Mouse (Mus musculus) kidney, postnatal 14 days (tissue): ENCODE data around the gene 1600002K03Rik.

Experiments used
- DNase-seq: peaks from one replicate; pipeline ENCODE4 v3.0.0; 2022; ENCODE audit warnings: mixed read lengths

1600002K03Rik gene

GRCm38 (mm10) chr10:80141243-80141642 lies 31.5 kb upstream of the 1600002K03Rik start:
- peak; percentile 98 for DNase-seq

DNA sequence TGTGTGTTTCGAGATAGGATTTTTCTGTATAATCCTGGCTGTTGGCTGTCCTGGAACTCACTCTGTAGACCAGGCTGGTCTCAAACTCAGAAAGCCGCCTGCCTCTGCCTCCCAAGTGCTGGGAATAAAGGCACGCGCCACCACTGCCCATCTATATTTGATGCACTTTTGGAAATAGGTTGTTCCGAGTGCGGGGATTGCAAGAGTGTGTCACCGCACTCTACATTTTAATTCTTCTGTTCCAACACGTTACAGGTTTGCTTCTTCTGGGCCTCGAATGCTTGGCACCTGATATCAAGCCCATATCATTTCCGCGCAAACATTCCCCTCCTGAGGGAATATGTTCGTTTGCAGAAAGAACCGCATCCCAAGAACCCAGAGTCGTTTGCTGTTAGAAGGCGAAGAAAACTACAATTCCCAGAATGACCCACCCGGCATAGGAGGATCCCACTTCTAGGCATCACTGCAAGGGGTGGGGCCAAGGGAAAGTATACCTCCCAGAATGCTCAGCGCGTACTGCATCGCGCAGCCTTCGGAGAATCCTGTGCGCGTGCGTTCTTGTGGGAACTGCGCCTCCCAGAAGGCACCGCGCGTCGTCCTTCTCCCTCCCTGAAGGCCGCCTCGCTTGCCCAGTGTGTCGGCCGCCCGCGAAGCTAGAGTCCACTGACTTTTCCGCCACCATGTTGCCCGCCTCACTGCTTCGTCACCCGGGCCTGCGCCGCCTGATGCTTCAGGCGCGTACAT lies 30.8 kb upstream of the 1600002K03Rik start:
- DNase-seq = peak; percentile 98

DNA sequence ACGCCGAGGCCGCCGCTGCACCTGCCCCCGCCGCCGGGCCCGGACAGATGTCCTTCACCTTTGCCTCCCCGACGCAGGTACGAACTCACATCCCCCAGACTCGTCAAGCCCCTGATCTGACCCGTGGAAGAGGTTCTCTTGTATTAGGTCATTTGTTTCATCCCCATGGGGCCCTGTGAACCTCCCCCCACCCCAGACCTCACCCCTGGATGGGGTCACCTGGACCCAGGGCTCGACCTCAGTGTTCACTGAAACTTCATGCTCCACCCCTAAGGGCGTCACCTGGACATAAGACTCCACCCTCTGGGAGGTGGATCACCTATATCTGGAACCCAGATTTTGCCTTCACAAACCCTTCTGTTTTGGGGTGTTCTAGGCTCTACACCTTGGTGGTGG lies 30.2 kb upstream of the 1600002K03Rik start:
- DNase-seq = peak; percentile 73

- no peak for DNase-seq
Measured at GRCm38 (mm10) chr10:80143664-80144063, 29.1 kb upstream of the 1600002K03Rik start.

- DNase-seq = no peak
Measured at GRCm38 (mm10) chr10:80144159-80144558, 28.6 kb upstream of the 1600002K03Rik start.

DNA sequence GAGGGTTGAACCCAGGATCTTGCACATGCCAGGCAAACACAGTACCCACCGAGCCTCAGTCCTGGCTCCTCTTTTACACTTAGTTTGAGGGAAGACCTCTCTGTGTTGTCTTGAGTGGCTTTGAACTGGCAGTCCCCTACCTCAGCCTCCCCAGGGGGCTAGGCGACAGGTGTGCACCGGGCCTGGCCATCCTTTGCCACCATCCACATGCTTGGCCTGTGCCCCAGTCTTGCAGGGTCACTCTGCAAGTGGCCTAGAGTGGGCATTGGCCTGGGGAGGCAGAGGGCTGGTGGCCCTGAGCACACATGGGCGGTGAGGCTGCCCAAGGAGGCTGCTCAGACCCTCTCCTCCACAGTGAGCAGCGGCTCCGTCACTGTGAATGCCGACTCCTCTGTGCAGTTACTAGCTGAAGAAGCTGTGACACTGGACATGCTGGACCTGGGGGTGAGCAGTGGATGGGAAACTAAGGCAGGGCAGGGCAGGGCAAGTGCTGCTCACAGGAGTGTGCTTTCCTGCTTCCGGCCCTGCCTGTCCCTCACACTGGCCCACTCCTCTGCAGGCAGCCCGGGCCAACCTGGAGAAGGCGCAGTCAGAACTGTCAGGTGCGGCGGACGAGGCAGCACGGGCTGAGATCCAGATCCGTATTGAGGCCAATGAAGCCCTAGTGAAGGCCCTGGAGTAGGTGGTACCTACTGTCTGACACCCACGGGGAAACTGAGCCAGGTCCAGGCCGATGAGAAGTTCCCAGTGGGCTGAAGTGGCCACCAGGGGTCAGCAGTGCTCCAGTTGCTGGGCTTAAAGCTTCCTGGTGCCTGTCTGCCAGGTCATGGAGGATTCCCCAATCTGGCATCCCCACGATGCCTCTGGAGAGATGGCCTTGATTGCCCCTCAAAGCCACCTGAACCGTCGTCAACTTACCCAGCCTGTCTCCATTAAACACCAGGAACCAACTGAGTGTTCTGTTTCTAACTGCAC lies 27.6 kb upstream of the 1600002K03Rik start:
- DNase-seq = peak; percentile 78

GRCm38 (mm10) chr10:80145896-80146295 lies 26.8 kb upstream of the 1600002K03Rik start:
- peak; percentile 78 for DNase-seq

DNA sequence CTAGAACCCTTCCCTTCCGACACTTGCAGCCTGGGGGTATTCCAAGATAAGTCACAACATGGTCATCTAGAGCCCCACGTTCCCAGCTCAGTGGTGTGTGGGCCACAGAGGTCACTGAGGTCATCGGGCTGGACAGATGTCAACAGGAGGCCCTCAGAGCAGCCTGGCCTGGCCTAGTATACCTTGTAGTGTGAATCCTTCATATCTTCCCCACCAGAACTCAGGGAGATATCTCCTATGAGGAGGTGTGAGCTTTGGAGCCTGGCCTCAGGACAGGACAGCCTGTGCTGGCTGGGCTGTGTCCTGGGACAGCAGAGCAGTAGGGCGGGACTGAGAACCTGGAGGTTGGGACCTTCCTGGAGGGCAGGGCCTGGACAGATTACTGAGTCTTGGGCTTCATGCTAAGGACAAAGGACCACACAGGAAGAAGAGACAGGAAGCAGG lies 26.2 kb upstream of the 1600002K03Rik start:
- peak; percentile 56 for DNase-seq

DNA sequence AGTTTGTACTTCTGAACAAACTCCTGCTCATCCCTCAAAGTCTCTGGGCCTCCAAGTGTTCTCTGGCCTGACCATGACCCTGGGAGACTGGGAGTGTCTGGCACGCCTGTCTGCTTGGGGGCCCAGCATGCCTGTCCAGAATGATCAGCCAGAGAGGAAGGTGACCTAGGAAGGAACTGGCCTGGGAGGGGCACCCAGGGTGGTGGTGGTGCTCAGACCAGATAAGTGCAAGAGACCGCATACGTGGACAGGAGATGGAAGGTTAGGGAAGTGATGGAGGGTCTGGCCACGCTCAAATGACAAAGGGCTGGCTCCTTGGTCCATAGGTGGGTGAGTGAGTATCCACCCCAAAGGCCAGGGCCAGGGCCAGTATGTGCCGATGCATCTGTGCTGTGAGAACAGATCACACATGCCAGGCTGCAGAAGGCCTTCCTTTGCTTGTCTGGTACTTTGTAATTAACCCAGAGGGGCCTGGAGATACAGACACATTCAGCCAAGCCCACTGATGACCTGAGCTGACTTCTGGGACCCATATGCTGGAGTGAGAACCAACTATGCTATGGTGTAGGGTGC lies 25.5 kb upstream of the 1600002K03Rik start:
- no peak for DNase-seq

- peak; percentile 93 for DNase-seq
Measured at GRCm38 (mm10) chr10:80147719-80148601, 24.8 kb upstream of the 1600002K03Rik start, which contains the start of gene Midn. TSS of gene Midn (plus strand) at chr10:80148272.

- peak; percentile 96 for DNase-seq
Measured at GRCm38 (mm10) chr10:80148610-80149290, 24.0 kb upstream of the 1600002K03Rik start.

DNA sequence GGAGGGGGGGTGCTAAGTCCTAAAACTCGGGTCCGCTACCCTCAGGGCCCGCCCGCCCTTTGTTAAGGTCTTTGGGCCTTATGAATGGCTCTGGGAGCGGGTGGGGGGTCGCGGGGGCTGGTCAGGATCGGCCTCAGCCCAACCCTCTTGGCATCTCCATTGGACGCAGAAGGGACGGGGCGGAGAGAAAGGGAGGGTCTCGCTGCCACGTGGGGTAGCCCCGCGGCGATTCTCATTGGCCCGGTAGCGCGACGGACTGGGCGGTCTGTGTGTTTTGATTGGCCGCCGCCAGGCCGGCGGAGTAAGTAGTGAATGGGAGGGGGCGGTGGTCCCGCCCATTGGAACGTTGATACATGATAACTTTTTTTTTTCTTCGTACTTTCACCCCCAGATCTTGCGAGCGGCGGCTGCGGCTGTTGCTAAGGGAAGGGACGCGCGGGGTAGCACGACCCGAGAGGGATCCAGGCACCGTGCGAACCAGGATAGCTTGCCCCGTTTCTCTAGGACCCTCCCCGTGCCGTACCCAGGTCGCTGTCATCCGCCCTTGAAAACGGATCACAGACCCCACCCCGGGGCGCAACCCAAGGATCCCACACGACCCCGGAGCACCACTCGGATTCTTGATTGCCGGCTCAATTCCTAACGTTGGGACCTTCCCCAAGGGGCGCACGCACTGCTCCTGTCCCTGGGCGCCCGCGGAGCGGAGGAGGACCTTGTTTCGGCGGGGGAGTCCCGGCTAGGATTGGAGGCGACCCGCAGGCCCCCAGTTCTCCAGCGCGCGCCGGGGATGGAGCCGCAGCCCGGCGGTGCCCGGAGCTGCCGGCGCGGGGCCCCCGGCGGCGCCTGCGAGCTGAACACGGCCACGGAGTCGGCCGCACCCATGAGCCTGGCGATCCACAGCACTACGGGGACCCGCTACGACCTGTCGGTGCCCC lies 23.2 kb upstream of the 1600002K03Rik start:
- peak; percentile 99 for DNase-seq

DNA sequence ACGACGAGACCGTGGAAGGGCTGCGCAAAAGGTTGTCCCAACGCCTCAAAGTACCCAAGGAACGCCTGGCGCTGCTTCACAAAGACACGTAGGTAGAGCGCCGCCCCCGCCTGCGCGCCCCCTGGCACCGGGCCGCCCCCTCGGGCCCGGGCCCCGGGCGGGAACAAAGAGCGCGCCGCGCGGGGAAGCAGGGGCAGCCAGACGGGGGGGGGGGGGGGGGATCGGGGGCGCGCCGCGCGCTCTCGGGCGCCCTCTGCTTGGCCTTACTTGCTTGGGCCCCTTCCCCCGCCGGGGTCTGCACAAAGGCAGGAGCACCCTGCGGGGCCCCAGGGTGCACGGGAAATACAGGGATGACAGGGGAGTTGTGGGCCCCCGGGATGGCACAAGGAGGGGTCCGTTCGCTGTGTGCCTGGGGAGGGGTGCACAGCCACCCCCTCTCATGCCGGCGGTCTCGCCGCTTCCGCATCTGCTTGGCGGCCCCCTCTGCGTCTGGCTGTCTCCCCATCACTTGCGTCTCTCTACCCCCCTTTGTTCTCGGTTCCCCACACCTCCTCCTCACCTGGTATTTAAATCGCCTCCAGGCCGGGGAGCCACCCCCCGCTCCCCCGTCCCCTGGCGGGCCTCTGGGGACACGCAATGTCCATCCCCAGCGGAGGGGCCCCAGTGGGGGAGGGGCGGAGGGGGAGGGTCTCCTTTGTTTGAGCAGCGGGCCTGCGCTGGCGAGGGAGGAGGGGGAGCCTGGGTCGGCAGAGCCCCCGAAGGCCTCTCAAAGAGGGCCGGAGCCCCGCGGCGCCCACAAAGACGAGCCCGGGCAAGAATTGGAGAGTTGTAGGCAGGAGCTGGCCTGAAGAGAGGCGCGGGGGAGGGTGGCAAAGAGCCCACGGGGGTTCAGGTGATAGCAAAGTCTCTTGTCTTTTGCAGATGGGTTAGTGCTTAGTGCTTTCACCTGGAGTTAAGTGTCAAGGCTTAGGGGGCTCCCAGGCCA lies 22.2 kb upstream of the 1600002K03Rik start:
- peak; percentile 72 for DNase-seq

DNA sequence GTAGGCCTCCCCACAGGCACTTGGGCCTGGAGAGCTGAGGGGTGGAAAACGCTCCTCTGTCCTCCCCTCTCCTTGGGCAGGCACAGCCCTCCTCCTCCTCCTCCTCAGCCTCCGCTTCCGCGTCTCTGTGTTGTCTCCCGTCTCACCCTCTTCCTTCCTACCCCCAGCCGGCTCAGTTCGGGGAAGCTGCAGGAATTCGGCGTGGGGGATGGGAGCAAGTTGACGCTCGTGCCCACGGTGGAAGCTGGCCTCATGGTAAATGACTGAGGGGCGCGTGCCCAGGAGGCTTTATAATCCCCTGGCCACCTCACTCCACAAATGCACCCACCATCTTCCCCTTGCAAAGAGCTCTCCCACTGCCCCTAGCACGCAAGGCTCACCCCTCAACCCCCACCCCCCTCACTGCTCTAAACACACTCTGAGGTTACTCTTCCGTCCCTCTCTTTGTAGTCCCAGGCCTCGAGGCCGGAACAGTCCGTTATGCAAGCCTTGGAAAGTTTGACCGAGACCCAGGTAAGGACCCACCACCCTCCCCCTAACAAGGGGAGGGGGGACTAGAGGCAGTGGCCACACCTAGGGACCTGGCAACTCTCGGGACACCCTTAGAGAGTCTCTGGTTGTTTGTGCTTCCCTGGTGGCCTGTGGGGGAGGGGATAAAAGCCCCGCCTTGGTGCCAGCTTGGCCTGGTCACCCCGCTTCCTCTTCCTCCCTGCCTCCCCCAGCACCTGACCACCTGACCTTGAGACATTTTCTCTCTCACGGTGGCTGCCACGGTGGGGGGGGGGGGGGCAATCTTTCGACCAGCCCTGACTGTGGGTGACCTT lies 21.3 kb upstream of the 1600002K03Rik start:
- DNase-seq = peak; percentile 88

- DNase-seq = peak; percentile 87
Measured at GRCm38 (mm10) chr10:80152071-80152872, 20.5 kb upstream of the 1600002K03Rik start.

GRCm38 (mm10) chr10:80152873-80153260 lies 19.9 kb upstream of the 1600002K03Rik start:
- peak; percentile 89 for DNase-seq

DNA sequence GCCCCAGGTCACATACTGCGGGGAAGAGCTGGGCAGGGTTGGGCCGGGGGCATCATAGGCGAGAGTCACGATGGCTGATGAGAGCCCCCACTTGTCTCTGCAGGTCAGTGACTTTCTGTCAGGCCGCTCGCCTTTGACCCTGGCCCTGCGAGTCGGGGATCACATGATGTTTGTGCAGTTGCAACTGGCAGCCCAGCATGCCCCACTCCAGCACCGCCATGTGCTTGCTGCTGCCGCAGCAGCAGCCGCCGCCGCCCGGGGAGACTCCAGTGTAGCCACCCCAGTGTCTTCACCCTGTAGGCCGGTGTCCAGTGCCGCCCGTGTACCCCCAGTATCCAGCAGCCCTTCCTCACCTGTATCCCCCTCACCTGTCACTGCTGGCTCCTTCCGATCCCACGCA lies 19.0 kb upstream of the 1600002K03Rik start:
- peak; percentile 58 for DNase-seq
